20 mouse cellular contexts compared by ENCODE assay signal in genomic region chr1:54448833-54449232, GRCm38 (mm10).
"Had no signal": no experiment of that assay in that cellular context is flagged by ENCODE, and none has a peak within 500 bp of the region (broad histone marks: within the 10 kb centered on the region; RNA-seq: fewer than 3 reads in every experiment).

No protein-coding gene starts in this region.

- H3K36me3 ChIP-seq: limb, embryonic 10.5 days; limb, embryonic 13.5 days; liver, embryonic 12.5 days; liver, embryonic 15.5 days; lung, embryonic 15.5 days; midbrain, embryonic 12.5 days had no signal

- H3K27ac ChIP-seq: kidney, postnatal 0 days; layer of hippocampus, adult 2 months; limb, embryonic 10.5 days; limb, embryonic 13.5 days; liver, embryonic 12.5 days; liver, embryonic 15.5 days; lung, embryonic 15.5 days; macrophage; midbrain, embryonic 12.5 days; stomach, postnatal 0 days had no signal

- H3K4me2 ChIP-seq: limb, embryonic 13.5 days; liver, embryonic 12.5 days; liver, embryonic 15.5 days; lung, embryonic 15.5 days; midbrain, embryonic 12.5 days had no signal

- DNase-seq: kidney, adult 2 months; kidney, postnatal 25 days; layer of hippocampus, adult 9-11 months; liver; lung, adult 18-20 months; lung, postnatal 14 days; thymus, adult 2 months; thymus, postnatal 25 days had no signal

- H3K9me3 ChIP-seq: limb, embryonic 10.5 days; limb, embryonic 13.5 days; liver, embryonic 12.5 days; liver, embryonic 15.5 days; lung, embryonic 15.5 days; midbrain, embryonic 12.5 days had no signal

- H3K4me3 ChIP-seq: layer of hippocampus, adult 2 months; limb, embryonic 10.5 days; limb, embryonic 13.5 days; liver, embryonic 12.5 days; liver, embryonic 15.5 days; lung, embryonic 15.5 days; midbrain, embryonic 12.5 days had no signal

- H3K9ac ChIP-seq: limb, embryonic 13.5 days; liver, embryonic 12.5 days; liver, embryonic 15.5 days; lung, embryonic 15.5 days; midbrain, embryonic 12.5 days had no signal

- H3K4me1 ChIP-seq: limb, embryonic 10.5 days; limb, embryonic 13.5 days; liver, embryonic 12.5 days; liver, embryonic 15.5 days; lung, embryonic 15.5 days; midbrain, embryonic 12.5 days had no signal

- ATAC-seq: intestine, postnatal 0 days; liver, embryonic 12.5 days; midbrain, embryonic 16.5 days had no signal
